Mouse (Mus musculus) lung, embryonic 16.5 days (tissue): Measurements from ENCODE around the gene Cd63. TPM values are rescaled to one million over a fixed set of nuclear protein-coding genes. Genes with fewer than 3 reads are reported as not detected.

Experiments
- polyA plus RNA-seq: library from polyadenylated mRNA; unstranded; fragments of >200 nt; fragmentation: Nextera tagmentation; extraction: Ambion mirVana; gene quantifications from 2 replicates; pipeline ENCODE4 v1.2.1, GENCODE M21; 2015

Gene Cd63
- polyA plus RNA-seq, 1 experiment from 2014 or later: 568 TPM

Other genes starting within 250 kb of the Cd63 start
- gene Suox, start 226.9 kb upstream of the Cd63 start, polyA plus RNA-seq: 13.0 and 14.6 TPM in 2 replicates
- 87.9 and 90.6 TPM in 2 replicates for gene Rab5b, start 204.7 kb upstream of the Cd63 start, polyA plus RNA-seq
- 2.1 and 2.2 TPM in 2 replicates for gene Pmel, start 196.8 kb upstream of the Cd63 start, polyA plus RNA-seq
- gene Cdk2, start 196.0 kb upstream of the Cd63 start, polyA plus RNA-seq: 101 and 105 TPM in 2 replicates
- 12.2 and 13.9 TPM in 2 replicates for gene Dgka, start 156.1 kb upstream of the Cd63 start, polyA plus RNA-seq
- gene Pym1, start 153.1 kb upstream of the Cd63 start, polyA plus RNA-seq: 32.7 and 35.1 TPM in 2 replicates
- gene Mmp19, start 110.1 kb upstream of the Cd63 start, polyA plus RNA-seq: 4.9 and 5.3 TPM in 2 replicates
- gene Dnajc14, start 96.9 kb upstream of the Cd63 start, polyA plus RNA-seq: 56.0 and 56.7 TPM in 2 replicates
- 18.2 and 18.4 TPM in 2 replicates for gene Tmem198b, start 96.6 kb upstream of the Cd63 start, polyA plus RNA-seq
- 186 and 212 TPM in 2 replicates for gene Sarnp, start 83.7 kb upstream of the Cd63 start, polyA plus RNA-seq
- gene Ormdl2, start 79.3 kb upstream of the Cd63 start, polyA plus RNA-seq: 76.6 and 86.4 TPM in 2 replicates
- 3.0 and 3.1 TPM in 2 replicates for gene Gdf11, start 9.3 kb upstream of the Cd63 start, polyA plus RNA-seq
- gene Rdh5, start 21.9 kb downstream of the Cd63 start, polyA plus RNA-seq: 16.0 and 24.8 TPM in 2 replicates
- 213 and 216 TPM in 2 replicates for gene Bloc1s1, start 23.0 kb downstream of the Cd63 start, polyA plus RNA-seq
- 8.5 and 12.2 TPM in 2 replicates for gene Itga7, start 32.8 kb downstream of the Cd63 start, polyA plus RNA-seq
- 0.20 and 0.23 TPM in 2 replicates for gene Mettl7b, start 60.0 kb downstream of the Cd63 start, polyA plus RNA-seq
- not detected in 2 replicates for gene Olfr9, start 88.4 kb downstream of the Cd63 start, polyA plus RNA-seq
- gene Olfr763, start 109.8 kb downstream of the Cd63 start, polyA plus RNA-seq: not detected in 2 replicates
- gene Olfr764-ps1, start 138.9 kb downstream of the Cd63 start, polyA plus RNA-seq: not detected in 2 replicates
- not detected in 2 replicates for gene Olfr765, start 149.0 kb downstream of the Cd63 start, polyA plus RNA-seq
- not detected in 2 replicates for gene Olfr766-ps1, start 168.0 kb downstream of the Cd63 start, polyA plus RNA-seq
- gene Olfr767, start 181.9 kb downstream of the Cd63 start, polyA plus RNA-seq: not detected in 2 replicates
- gene Olfr768, start 198.4 kb downstream of the Cd63 start, polyA plus RNA-seq: not detected in 2 replicates
- gene Olfr769, start 216.9 kb downstream of the Cd63 start, polyA plus RNA-seq: not detected in 2 replicates
- not detected in 2 replicates for gene Olfr770, start 238.0 kb downstream of the Cd63 start, polyA plus RNA-seq